15 mouse cellular contexts compared by ENCODE assay signal in the genomic region with DNA sequence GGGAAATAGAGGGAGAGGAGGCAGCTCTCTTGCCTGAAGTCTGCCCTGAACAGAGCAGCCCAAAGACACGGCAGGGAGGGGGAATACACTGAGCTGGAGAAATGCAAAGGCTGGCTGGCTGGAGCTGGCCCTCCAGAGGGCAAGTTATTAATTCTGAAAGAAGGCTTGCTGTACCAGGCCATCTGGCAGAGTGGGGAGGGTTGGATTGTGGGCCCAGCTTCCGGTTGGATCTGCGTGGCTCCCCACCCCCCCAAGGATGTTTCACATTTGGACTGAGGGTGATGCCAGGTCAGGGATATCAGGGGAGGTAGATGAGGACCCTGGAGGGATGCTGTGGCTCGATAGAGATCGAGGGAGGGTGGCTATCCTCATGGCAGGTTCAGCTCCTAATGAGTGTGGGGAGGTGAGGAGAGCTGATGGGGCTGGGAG.
DNase-seq lines count a peak whose midpoint lies in the region; ATAC-seq and TF ChIP-seq lines count a peak whose summit lies in the region.
"Had no signal": no experiment of that assay in that cellular context is flagged by ENCODE, and none has a peak within 500 bp of the region (broad histone marks: within the 10 kb centered on the region; RNA-seq: fewer than 3 reads in every experiment).

No protein-coding gene starts in this region.

- H3K9ac ChIP-seq in hindbrain, embryonic 13.5 days: no peak overlapping the region
- H3K9ac ChIP-seq in midbrain, postnatal 0 days (replicated peaks; ENCODE audit: low read length, poor library complexity, severe bottlenecking): no peak overlapping the region
- H3K9ac ChIP-seq: kidney, embryonic 15.5 days; lung, embryonic 14.5 days had no signal

- no peaks in the 10 kb centered on the region for H3K9me3 ChIP-seq in forebrain, embryonic 10.5 days
- H3K9me3 ChIP-seq in hindbrain, embryonic 13.5 days: no peaks in the 10 kb centered on the region
- no peaks in the 10 kb centered on the region for H3K9me3 ChIP-seq in midbrain, postnatal 0 days (ENCODE audit: low read length)
- H3K9me3 ChIP-seq: kidney, embryonic 15.5 days had no signal

- no peak for TF ChIP-seq POLR2A in thymus, adult 2 months (IDR thresholded peaks at IDR 0.05; ENCODE audit: control insufficient read depth, extremely low read depth, insufficient read depth, low read length, poor library complexity)

- no peak for TF ChIP-seq CTCF in layer of hippocampus, adult 2 months (conservative IDR thresholded peaks at IDR 0.05)
- no peak for TF ChIP-seq CTCF in midbrain, postnatal 0 days (IDR thresholded peaks at IDR 0.05)
- no peak for TF ChIP-seq CTCF in thymus, adult 2 months (IDR thresholded peaks at IDR 0.05; ENCODE audit: borderline replicate concordance, control insufficient read depth, extremely low read depth, insufficient read depth, low read length, poor library complexity)

- H3K4me1 ChIP-seq in forebrain, embryonic 10.5 days: peaks cover 33% of the 10 kb centered on the region
- peaks cover 59% of the 10 kb centered on the region for H3K4me1 ChIP-seq in hindbrain, embryonic 13.5 days (replicated peaks)
- no peaks in the 10 kb centered on the region for H3K4me1 ChIP-seq in midbrain, postnatal 0 days (ENCODE audit: insufficient read depth, low read length)
- H3K4me1 ChIP-seq in thymus, adult 2 months (replicated peaks; ENCODE audit: control insufficient read depth, insufficient read depth, low read length): no peaks in the 10 kb centered on the region

- 47% methylated on average over 5 of the region's 5 CpGs for WGBS in forebrain, embryonic 10.5 days
- 18% methylated on average over 5 of the region's 5 CpGs for WGBS in hindbrain, embryonic 13.5 days
- 26% methylated on average over 5 of the region's 5 CpGs for WGBS in midbrain, postnatal 0 days
- WGBS in thymus, adult 2 months: 88% methylated on average over 5 of the region's 5 CpGs

- no peak for DNase-seq in layer of hippocampus, adult 2 months (ENCODE audit: low spot score in 2 of 2)
- DNase-seq in layer of hippocampus, adult 9-11 months: no peak
- DNase-seq in forebrain, embryonic 10.5 days (ENCODE audit: extremely low spot score, low spot score): peak; percentile 29
- DNase-seq in midbrain, postnatal 0 days (ENCODE audit: low spot score): peak; percentile 72
- DNase-seq in lung, postnatal 10 days: no peak
- DNase-seq in thymus, adult 2 months: no peak
- DNase-seq: cerebellum, adult 9-10 months; gastrocnemius, adult 2 months; heart, adult 2 months had no signal

- H3K36me3 ChIP-seq in forebrain, embryonic 10.5 days (replicated peaks): no peaks in the 10 kb centered on the region
- no peaks in the 10 kb centered on the region for H3K36me3 ChIP-seq in hindbrain, embryonic 13.5 days
- no peaks in the 10 kb centered on the region for H3K36me3 ChIP-seq in midbrain, postnatal 0 days (ENCODE audit: insufficient read depth, low read length)
- H3K36me3 ChIP-seq in thymus, adult 2 months (ENCODE audit: control insufficient read depth, insufficient read depth, low read length): no peaks in the 10 kb centered on the region
- H3K36me3 ChIP-seq: kidney, embryonic 15.5 days had no signal

- peaks cover 91% of the 10 kb centered on the region for H3K27me3 ChIP-seq in forebrain, embryonic 10.5 days (ENCODE audit: poor library complexity, severe bottlenecking)
- peaks cover 9% of the 10 kb centered on the region; the same call in 1 of the 2 replicates for H3K27me3 ChIP-seq in hindbrain, embryonic 13.5 days
- no peaks in the 10 kb centered on the region for H3K27me3 ChIP-seq in midbrain, postnatal 0 days (ENCODE audit: insufficient read depth, low read length)
- no peaks in the 10 kb centered on the region for H3K27me3 ChIP-seq in thymus, adult 2 months (ENCODE audit: control insufficient read depth, insufficient read depth, low read length)

- peak overlapping the region; percentile 30 for H3K4me2 ChIP-seq in hindbrain, embryonic 13.5 days
- H3K4me2 ChIP-seq in midbrain, postnatal 0 days (ENCODE audit: low read depth, low read length, poor library complexity, severe bottlenecking): no peak overlapping the region
- H3K4me2 ChIP-seq: kidney, embryonic 15.5 days; lung, embryonic 14.5 days had no signal

- peak; percentile 84 for ATAC-seq in hindbrain, embryonic 13.5 days (ENCODE audit: low FRiP score)
- ATAC-seq in midbrain, postnatal 0 days (ENCODE audit: low FRiP score): 0 out of 2 replicates have a peak, but pooled peaks have one; percentile 20
- ATAC-seq in megakaryocyte progenitor cell, adult 5-6 weeks (replicated peaks; ENCODE audit: poor library complexity): no peak
- ATAC-seq: activated CD4-positive, CD25-positive, alpha-beta regulatory T cell, adult 4 months had no signal

- H3K4me3 ChIP-seq in layer of hippocampus, adult 2 months: no peak overlapping the region
- no peak overlapping the region for H3K4me3 ChIP-seq in forebrain, embryonic 10.5 days
- H3K4me3 ChIP-seq in hindbrain, embryonic 13.5 days: no peak overlapping the region
- H3K4me3 ChIP-seq in midbrain, postnatal 0 days (ENCODE audit: low read depth, low read length): no peak overlapping the region
- H3K4me3 ChIP-seq in thymus, adult 2 months (ENCODE audit: control insufficient read depth, insufficient read depth, low read length): no peak overlapping the region
- H3K4me3 ChIP-seq: erythroblast, embryonic 14.5 days; gastrocnemius, adult 2 months; heart, adult 2 months; kidney, embryonic 15.5 days had no signal

- H3K27ac ChIP-seq in layer of hippocampus, adult 2 months: peak overlapping the region; percentile 58
- H3K27ac ChIP-seq in forebrain, embryonic 10.5 days: peak overlapping the region; percentile 68
- H3K27ac ChIP-seq in hindbrain, embryonic 13.5 days: peak overlapping the region; percentile 90
- no peak overlapping the region for H3K27ac ChIP-seq in midbrain, postnatal 0 days (ENCODE audit: low read depth, low read length)
- no peak overlapping the region for H3K27ac ChIP-seq in thymus, adult 2 months (ENCODE audit: control insufficient read depth, insufficient read depth, low read length)
- H3K27ac ChIP-seq: gastrocnemius, adult 2 months; heart, adult 2 months; kidney, embryonic 15.5 days had no signal

Comparison
In these comparisons a context has a peak if more than half of its experiments do, and no peak if none do; other contexts are left out.
1. DNase-seq: peak in forebrain, embryonic 10.5 days (single experiment) and midbrain, postnatal 0 days (single experiment); none in layer of hippocampus, adult 2 months (0 of 2), layer of hippocampus, adult 9-11 months (single experiment), lung, postnatal 10 days (single experiment) and thymus, adult 2 months (single experiment).
2. H3K27ac ChIP-seq: peak in layer of hippocampus, adult 2 months (single experiment), forebrain, embryonic 10.5 days (single experiment) and hindbrain, embryonic 13.5 days (single experiment); none in midbrain, postnatal 0 days (single experiment) and thymus, adult 2 months (single experiment).